Mouse (Mus musculus) bone marrow macrophage, adult 2 months (primary cell): ENCODE measurements around the gene Bach2.

ENCODE experiments used
- CTCF ChIP-seq: IDR thresholded peaks from 2 replicates; pipeline ENCODE4 v1.5.1; 2012; ENCODE audit warnings: low read depth, mild to moderate bottlenecking, low read length, moderate library complexity
- POLR2A ChIP-seq: IDR thresholded peaks from 2 replicates; pipeline ENCODE4 v1.6.1; 2012; ENCODE audit warnings: mild to moderate bottlenecking, low read depth, low read length, borderline replicate concordance

DNA sequence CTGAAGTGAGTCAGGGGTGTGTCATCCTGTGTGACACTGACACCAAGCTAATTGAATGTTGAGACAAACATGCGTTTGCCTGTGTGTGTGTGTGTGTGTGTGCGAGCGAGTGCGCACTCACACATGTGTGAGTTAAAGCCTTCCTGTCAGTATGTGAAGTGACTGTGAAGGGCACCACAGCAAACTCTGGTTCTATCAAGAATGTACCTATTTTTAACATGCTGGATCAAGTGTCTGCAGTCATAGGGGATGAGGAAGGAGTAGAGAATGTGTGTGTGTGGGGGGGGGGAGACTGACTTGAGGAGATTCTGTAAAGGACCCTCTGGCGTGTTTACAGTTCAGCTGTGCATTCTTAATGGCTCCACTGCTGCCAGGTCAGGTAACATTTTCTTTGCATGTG is 64.1 kb downstream of the Bach2 start:
- no peak for TF ChIP-seq CTCF
- no peak for TF ChIP-seq POLR2A
